Mouse (Mus musculus) midbrain, embryonic 15.5 days (tissue): Measurements from ENCODE around the gene Sult2a1. TPM values are rescaled to one million over a fixed set of nuclear protein-coding genes. Genes with fewer than 3 reads are reported as not detected.
"Not testable (repeated sequence)": the region's sequence is repeated elsewhere in the genome, so short reads cannot be mapped to it uniquely, and the experiment has no call there.

Experiments
- ATAC-seq: fragments of 200-750 bp; cut with Nextera tagmentation; replicated peaks from 2 replicates; pipeline ENCODE4 v1.8.0; 2017; ENCODE audit warnings: moderate TSS enrichment
- H3K27ac ChIP-seq: fragments of 300-500 bp; sonication (generic); 2 replicates; pipeline ENCODE4 v1.5.1; 2015; ENCODE audit warnings: mild to moderate bottlenecking, inconsistent platforms
- H3K27me3 ChIP-seq: fragments of 300-500 bp; sonication (generic); replicated peaks from 2 replicates; pipeline ENCODE4 v1.6.1; 2015; ENCODE audit warnings: inconsistent platforms
- H3K36me3 ChIP-seq: fragments of 300-500 bp; sonication (generic); replicated peaks from 2 replicates; pipeline ENCODE4 v1.6.1; 2015; ENCODE audit warnings: inconsistent platforms
- H3K4me1 ChIP-seq: fragments of 300-500 bp; sonication (generic); 2 replicates; pipeline ENCODE4 v1.6.1; 2015; ENCODE audit warnings: inconsistent platforms
- H3K4me2 ChIP-seq: fragments of 300-500 bp; sonication (generic); 2 replicates; pipeline ENCODE4 v1.6.1; 2015; ENCODE audit warnings: inconsistent platforms, mild to moderate bottlenecking, moderate library complexity
- H3K4me3 ChIP-seq: fragments of 300-500 bp; sonication (generic); 2 replicates; pipeline ENCODE4 v1.5.1; 2015; ENCODE audit warnings: mild to moderate bottlenecking, inconsistent platforms
- H3K9ac ChIP-seq: fragments of 300-500 bp; sonication (generic); 2 replicates; pipeline ENCODE4 v1.6.1; 2015; ENCODE audit warnings: mild to moderate bottlenecking, inconsistent platforms
- H3K9me3 ChIP-seq: fragments of 300-500 bp; sonication (generic); 2 replicates; pipeline ENCODE4 v1.6.1; 2016; ENCODE audit warnings: inconsistent platforms
- WGBS: fragments of 180-500 bp; shearing (Covaris S2); methylation state at CpG from one replicate; pipeline ENCODE4 v1.1.7; 2015; ENCODE audit warnings: mixed read lengths; 5-methylcytosine and 5-hydroxymethylcytosine counted together
- polyA plus RNA-seq: library from polyadenylated mRNA; unstranded; fragments of >200 nt; fragmentation: Nextera tagmentation; extraction: Ambion mirVana; gene quantifications from 2 replicates; pipeline ENCODE4 v1.2.1, GENCODE M21; 2015

The Sult2a1 gene
- polyA plus RNA-seq = not detected in 2 replicates

DNA sequence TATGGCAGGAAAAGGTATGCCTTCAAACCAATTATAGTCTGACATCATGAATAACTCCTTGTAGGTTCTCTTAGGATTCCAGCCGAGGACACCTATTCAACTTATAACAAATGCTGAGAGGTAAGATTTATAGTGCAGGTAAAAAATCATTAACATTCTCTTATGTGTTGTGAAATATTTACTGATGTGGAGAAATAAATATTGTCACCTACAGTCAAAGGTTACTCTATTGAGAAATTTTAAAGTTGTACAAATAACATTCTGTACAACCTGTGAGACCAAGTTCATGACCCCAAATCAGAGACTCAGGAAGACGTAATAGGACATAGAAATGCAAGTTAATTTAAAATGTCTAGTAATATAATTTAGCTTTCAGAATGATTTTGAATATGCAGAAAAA is at the start of gene Sult2a1:
Gene Sult2a1 (minus strand): TSS at position 101 of the 400 bp plus-strand sequence.
- H3K36me3 ChIP-seq, H3K4me3 ChIP-seq, H3K27me3 ChIP-seq, H3K9ac ChIP-seq, ATAC-seq, H3K9me3 ChIP-seq, H3K4me1 ChIP-seq, H3K4me2 ChIP-seq, H3K27ac ChIP-seq: not testable (repeated sequence)
- WGBS = 91% methylated on average over 1 of the region's 2 CpGs

DNA sequence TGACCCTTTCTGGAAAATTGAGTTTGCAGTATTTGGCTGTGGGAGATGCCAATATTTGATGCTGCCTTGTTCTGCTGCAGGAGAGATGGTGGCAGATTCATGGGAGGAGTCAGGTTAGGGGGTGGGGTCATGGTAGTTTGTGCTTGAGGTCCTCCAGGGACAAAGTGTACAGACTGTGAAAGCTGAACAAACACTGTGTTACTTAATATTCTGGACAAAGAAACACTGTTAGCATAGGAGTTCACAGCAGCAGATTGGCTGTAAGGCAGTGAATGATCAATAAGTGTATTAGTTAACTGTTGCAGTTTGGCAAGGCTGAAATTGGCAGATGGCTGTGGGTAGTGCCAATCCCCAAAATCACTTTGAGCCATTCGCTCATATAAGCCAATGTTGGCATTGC is 23.3 kb downstream of the Sult2a1 start:
- no peak for ATAC-seq
- H3K36me3 ChIP-seq = no peaks in the 10 kb centered on the region

More for the DNA sequence above, 23.3 kb downstream of the Sult2a1 start:
- Histone ChIP-seq H3K27ac (no peak overlapping the region), H3K9ac (no peak overlapping the region), H3K4me1 (no peaks in the 10 kb centered on the region), H3K4me3 (no peak overlapping the region), H3K9me3 (peaks cover 9% of the 10 kb centered on the region; the same call in 1 of the 2 replicates), H3K4me2 (no peak overlapping the region), H3K27me3 (no peaks in the 10 kb centered on the region)
- 77% methylated on average over 1 of the region's 1 CpGs for WGBS

Other genes with a start within 250 kb of the Sult2a1 start
- gene Sult2a5, start 213.4 kb downstream of the Sult2a1 start, polyA plus RNA-seq = not detected in 2 replicates
- not detected in 2 replicates for gene Sult2a2, start 103.9 kb downstream of the Sult2a1 start, polyA plus RNA-seq
- not detected in 2 replicates for gene Sult2a4, start 152.2 kb upstream of the Sult2a1 start, polyA plus RNA-seq